Mouse (Mus musculus): ENCODE data around the gene Slc35e4.
"Not testable (repeated sequence)": the region's sequence is repeated elsewhere in the genome, so short reads cannot be mapped to it uniquely, and the experiment has no call there.

Slc35e4 gene

GRCm38 (mm10) chr11:3914109-3914840 is at the start of gene Slc35e4:
Gene Slc35e4, minus strand, starts transcription at chr11:3914664.
- peak; percentile 76 for DNase-seq

GRCm38 (mm10) chr11:3963610-3964415 is 49.3 kb upstream of the Slc35e4 start, which contains the start of gene Pes1:
Gene Pes1, plus strand, starts transcription at chr11:3963975.
- peak; percentile 87 for DNase-seq

GRCm38 (mm10) chr11:3963155-3963554 is 48.7 kb upstream of the Slc35e4 start:
- DNase-seq = peak; percentile 50

GRCm38 (mm10) chr11:3961761-3962160 is 47.3 kb upstream of the Slc35e4 start:
- no peak for DNase-seq

GRCm38 (mm10) chr11:3960901-3961300 is 46.4 kb upstream of the Slc35e4 start:
- no peak for DNase-seq

- not testable (repeated sequence) for DNase-seq
These were observed 40.9 kb upstream of the Slc35e4 start for GRCm38 (mm10) chr11:3955371-3955770.

- DNase-seq = not testable (repeated sequence)
These were observed 40.4 kb upstream of the Slc35e4 start for GRCm38 (mm10) chr11:3954876-3955275.

- DNase-seq = no peak
These were observed 31.9 kb upstream of the Slc35e4 start for GRCm38 (mm10) chr11:3946386-3946785.

- DNase-seq = no peak
These were observed 26.9 kb upstream of the Slc35e4 start for GRCm38 (mm10) chr11:3941371-3941770.

- peak; percentile 87 for DNase-seq
These were observed 22.9 kb upstream of the Slc35e4 start for GRCm38 (mm10) chr11:3937321-3937874.

- DNase-seq = no peak
These were observed 21.9 kb upstream of the Slc35e4 start for GRCm38 (mm10) chr11:3936318-3936717.

- peak; percentile 70 for DNase-seq
These were observed 20.7 kb upstream of the Slc35e4 start for GRCm38 (mm10) chr11:3935135-3935534.

- DNase-seq = no peak
These were observed 19.4 kb upstream of the Slc35e4 start for GRCm38 (mm10) chr11:3933756-3934285.

GRCm38 (mm10) chr11:3931511-3932211 is 17.2 kb upstream of the Slc35e4 start, which contains the start of gene Tcn2:
Gene Tcn2, minus strand, starts transcription at chr11:3932159.
- DNase-seq = peak; percentile 96

- DNase-seq = peak; percentile 59
These were observed 16.5 kb upstream of the Slc35e4 start for GRCm38 (mm10) chr11:3930931-3931330.

- peak; percentile 15 for DNase-seq
These were observed 15.6 kb upstream of the Slc35e4 start for GRCm38 (mm10) chr11:3930019-3930418.

- peak; percentile 3 for DNase-seq
These were observed 11.5 kb upstream of the Slc35e4 start for GRCm38 (mm10) chr11:3925916-3926315.

GRCm38 (mm10) chr11:3922731-3923130 is 8.3 kb upstream of the Slc35e4 start:
- no peak for DNase-seq

GRCm38 (mm10) chr11:3922115-3922514 is 7.7 kb upstream of the Slc35e4 start:
- DNase-seq = no peak

GRCm38 (mm10) chr11:3921281-3921850 is 6.9 kb upstream of the Slc35e4 start:
- DNase-seq = no peak

GRCm38 (mm10) chr11:3920476-3920875 is 6.0 kb upstream of the Slc35e4 start:
- no peak for DNase-seq

GRCm38 (mm10) chr11:3918738-3919137 is 4.3 kb upstream of the Slc35e4 start:
- no peak for DNase-seq

Data from kidney, adult 11 months (tissue).